Mouse (Mus musculus): ENCODE results near the gene Rmi2. TPM values are rescaled to one million over a fixed set of nuclear protein-coding genes. Genes with fewer than 3 reads are reported as not detected.

Rmi2 gene
- polyA plus RNA-seq, 1 experiment = 4.8 TPM

DNA sequence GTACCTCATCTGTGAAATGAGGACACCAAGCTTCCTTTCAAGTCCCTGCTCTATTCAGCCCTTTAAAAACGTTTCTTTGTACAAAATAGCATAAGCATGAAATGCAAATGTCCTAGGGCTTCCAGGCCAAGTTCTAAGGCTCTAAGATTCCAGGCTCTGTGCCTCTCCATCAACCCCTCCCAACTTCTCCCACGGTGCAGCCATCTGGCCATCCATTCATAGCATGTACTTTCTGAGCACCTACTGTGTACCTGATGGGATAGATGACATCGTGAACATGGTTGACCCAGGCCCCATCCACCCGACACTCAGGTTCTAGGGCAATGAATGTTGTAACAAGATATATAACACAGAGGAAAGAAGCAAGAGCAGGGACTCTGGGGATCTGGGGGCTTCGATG is 88.7 kb downstream of the Rmi2 start:
- TF ChIP-seq POLR2A (IDR thresholded peaks at IDR 0.05; ENCODE audit: borderline replicate concordance, control insufficient read depth, low read depth, low read length) (no peak), CTCF (IDR thresholded peaks at IDR 0.05; ENCODE audit: control insufficient read depth, insufficient read depth, low read length) (no peak)
- no peak overlapping the region for H3K4me3 ChIP-seq (replicated peaks; ENCODE audit: control insufficient read depth, low read depth, low read length)
- H3K4me1 ChIP-seq (ENCODE audit: control insufficient read depth, insufficient read depth, low read length) = peaks cover 1% of the 10 kb centered on the region; the same call in 1 of the 2 replicates
- 76% methylated on average over 5 of the region's 5 CpGs for WGBS
- no peak overlapping the region for H3K27ac ChIP-seq (ENCODE audit: control insufficient read depth, insufficient read depth, low read depth, low read length, poor library complexity)

DNA sequence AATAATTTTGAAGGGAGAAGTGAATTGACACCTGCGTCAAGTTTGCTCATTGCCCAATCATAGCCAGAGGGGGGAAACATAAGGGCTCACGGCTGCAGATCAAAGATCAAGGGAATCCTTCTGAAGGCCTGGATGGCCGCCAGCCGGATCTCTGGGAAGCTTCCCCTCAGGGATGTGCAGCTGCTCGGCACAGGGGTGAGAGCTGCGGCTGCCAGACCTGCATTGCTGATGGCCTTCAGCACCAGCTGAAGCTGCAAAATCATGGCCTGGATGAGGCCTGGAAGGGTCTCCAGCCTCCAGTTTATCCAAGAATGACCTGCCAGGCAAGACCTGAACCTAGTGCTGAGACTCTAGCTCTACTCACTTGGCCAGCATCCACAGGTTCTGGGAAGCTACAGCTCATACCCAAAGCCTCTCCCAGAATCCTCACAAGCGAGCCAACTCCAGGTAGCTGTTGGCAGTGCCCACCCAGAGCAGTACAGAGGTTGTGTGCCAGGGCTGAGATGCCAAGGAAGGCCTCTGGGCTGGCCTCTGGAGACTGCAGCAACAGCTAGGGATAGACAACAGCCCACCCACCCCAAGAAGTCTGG is 90.8 kb downstream of the Rmi2 start:
- Histone ChIP-seq H3K4me3 (replicated peaks; ENCODE audit: control insufficient read depth, low read depth, low read length) (no peak overlapping the region), H3K27ac (ENCODE audit: control insufficient read depth, insufficient read depth, low read depth, low read length, poor library complexity) (0 out of 2 replicates have a peak overlapping the region, but pooled peaks have one; percentile 10), H3K4me1 (ENCODE audit: control insufficient read depth, insufficient read depth, low read length) (peaks cover 5% of the 10 kb centered on the region; the same call in 1 of the 2 replicates)
- WGBS = 74% methylated on average over 7 of the region's 7 CpGs
- TF ChIP-seq POLR2A (IDR thresholded peaks at IDR 0.05; ENCODE audit: borderline replicate concordance, control insufficient read depth, low read depth, low read length) (no peak), CTCF (IDR thresholded peaks at IDR 0.05; ENCODE audit: control insufficient read depth, insufficient read depth, low read length) (no peak)

DNA sequence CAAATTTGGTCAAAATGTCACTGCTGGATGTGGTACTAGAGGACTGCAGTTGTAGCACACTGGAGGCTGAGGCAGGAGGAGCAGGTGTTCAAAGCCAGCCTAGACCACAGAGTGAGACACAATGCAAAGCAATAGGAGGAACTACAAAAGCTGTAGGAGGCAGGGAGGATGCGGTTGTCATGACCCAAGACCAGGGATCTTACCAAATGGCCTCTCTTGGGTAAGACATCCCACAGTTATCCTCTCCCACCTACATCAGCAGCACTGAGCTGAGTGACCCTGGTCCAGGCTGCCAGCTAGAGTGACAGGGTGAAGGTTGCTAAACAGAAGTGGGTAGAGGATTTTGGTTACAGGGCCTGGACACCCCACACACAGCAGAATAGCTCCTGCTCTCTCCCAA is 92.2 kb downstream of the Rmi2 start:
- no peak overlapping the region for H3K4me3 ChIP-seq (replicated peaks; ENCODE audit: control insufficient read depth, low read depth, low read length)
- WGBS = 47% methylated on average over 1 of the region's 1 CpGs
- H3K4me1 ChIP-seq (ENCODE audit: control insufficient read depth, insufficient read depth, low read length) = peaks cover 7% of the 10 kb centered on the region
- no peak for TF ChIP-seq POLR2A (IDR thresholded peaks at IDR 0.05; ENCODE audit: borderline replicate concordance, control insufficient read depth, low read depth, low read length)
- TF ChIP-seq CTCF (IDR thresholded peaks at IDR 0.05; ENCODE audit: control insufficient read depth, insufficient read depth, low read length) = no peak
- H3K27ac ChIP-seq (ENCODE audit: control insufficient read depth, insufficient read depth, low read depth, low read length, poor library complexity) = peak overlapping the region; percentile 15

DNA sequence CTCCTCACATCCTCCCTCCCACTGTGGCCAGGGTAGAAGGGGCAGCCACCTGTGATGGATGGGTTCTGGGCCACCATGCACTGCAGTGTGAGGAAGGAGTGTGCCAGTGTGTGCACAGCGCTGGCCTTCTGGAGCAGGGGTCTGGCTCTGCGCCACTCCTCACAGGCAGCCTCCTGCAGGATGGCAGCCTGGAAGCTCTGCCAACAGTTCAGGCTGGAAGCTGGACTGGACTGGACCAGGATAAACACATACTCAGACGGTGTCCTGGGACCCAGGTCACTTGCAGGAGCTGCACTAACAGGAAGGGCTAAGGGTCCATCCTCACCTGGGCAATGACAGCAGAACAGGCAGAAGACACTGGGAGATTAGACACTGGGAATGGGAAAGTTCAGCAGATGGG is 98.5 kb downstream of the Rmi2 start:
- WGBS = 86% methylated on average over 3 of the region's 3 CpGs
- TF ChIP-seq POLR2A (IDR thresholded peaks at IDR 0.05; ENCODE audit: borderline replicate concordance, control insufficient read depth, low read depth, low read length) = no peak
- TF ChIP-seq CTCF (IDR thresholded peaks at IDR 0.05; ENCODE audit: control insufficient read depth, insufficient read depth, low read length) = no peak
- H3K4me1 ChIP-seq (ENCODE audit: control insufficient read depth, insufficient read depth, low read length) = peaks cover 5% of the 10 kb centered on the region
- H3K27ac ChIP-seq (ENCODE audit: control insufficient read depth, insufficient read depth, low read depth, low read length, poor library complexity) = no peak overlapping the region
- H3K4me3 ChIP-seq (replicated peaks; ENCODE audit: control insufficient read depth, low read depth, low read length) = no peak overlapping the region

DNA sequence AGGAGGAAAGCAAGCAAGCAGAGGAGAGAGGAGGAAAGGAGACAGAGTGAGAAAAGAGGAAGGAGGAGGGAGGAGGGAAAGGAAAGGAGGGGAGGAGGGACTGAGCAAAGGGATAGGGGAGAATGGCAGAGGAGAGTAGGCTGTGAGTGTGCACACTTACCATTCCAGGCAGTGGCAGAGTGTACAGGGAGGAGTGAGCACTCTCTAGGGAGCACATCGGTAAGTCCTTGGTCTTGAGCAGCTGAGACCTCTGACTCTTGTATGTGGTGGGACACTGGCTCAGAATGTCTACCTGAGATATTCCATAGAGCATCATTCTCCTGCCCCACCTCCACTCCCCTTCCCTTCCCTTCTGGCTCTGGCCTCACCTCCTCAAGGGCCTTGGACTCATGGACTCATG is 99.2 kb downstream of the Rmi2 start:
- TF ChIP-seq POLR2A (IDR thresholded peaks at IDR 0.05; ENCODE audit: borderline replicate concordance, control insufficient read depth, low read depth, low read length) (no peak), CTCF (IDR thresholded peaks at IDR 0.05; ENCODE audit: control insufficient read depth, insufficient read depth, low read length) (no peak)
- 71% methylated on average over 1 of the region's 1 CpGs for WGBS
- Histone ChIP-seq H3K4me1 (ENCODE audit: control insufficient read depth, insufficient read depth, low read length) (peaks cover 7% of the 10 kb centered on the region), H3K4me3 (replicated peaks; ENCODE audit: control insufficient read depth, low read depth, low read length) (no peak overlapping the region), H3K27ac (ENCODE audit: control insufficient read depth, insufficient read depth, low read depth, low read length, poor library complexity) (no peak overlapping the region)

DNA sequence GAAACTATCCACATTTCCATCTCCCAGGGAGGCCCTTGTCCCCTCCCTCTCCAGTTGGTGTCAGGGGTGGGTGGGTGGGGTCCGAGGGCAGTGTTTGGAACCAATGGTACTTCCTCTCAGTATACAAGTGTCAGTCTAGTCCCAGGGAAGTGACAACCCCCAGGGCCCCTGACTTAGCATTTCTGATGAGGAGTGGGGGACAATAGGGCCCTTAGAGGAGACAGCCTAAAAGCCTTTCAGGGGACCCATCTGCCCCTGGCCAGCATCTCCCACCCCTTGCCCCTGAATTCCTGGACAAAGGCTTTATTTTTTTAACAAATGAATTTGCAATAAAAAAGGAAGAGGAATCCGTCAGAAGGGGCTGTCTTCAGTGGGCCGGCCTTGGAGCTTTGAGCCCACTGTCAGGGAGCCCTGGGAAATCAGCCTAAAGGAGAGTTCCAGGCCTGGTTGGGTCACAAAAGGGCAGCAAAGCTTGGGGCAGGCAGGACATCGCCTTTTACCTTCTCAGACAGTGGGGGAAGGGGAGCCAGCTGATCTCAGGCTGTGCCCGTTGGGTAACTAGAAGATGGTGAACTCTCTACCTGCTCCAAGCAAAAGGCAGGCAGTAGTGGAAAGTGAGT is 102.0 kb downstream of the Rmi2 start:
- WGBS = 65% methylated on average over 5 of the region's 5 CpGs
- TF ChIP-seq POLR2A (IDR thresholded peaks at IDR 0.05; ENCODE audit: borderline replicate concordance, control insufficient read depth, low read depth, low read length) (no peak), CTCF (IDR thresholded peaks at IDR 0.05; ENCODE audit: control insufficient read depth, insufficient read depth, low read length) (no peak)
- Histone ChIP-seq H3K27ac (ENCODE audit: control insufficient read depth, insufficient read depth, low read depth, low read length, poor library complexity) (peak overlapping the region; percentile 52), H3K4me3 (replicated peaks; ENCODE audit: control insufficient read depth, low read depth, low read length) (no peak overlapping the region), H3K4me1 (ENCODE audit: control insufficient read depth, insufficient read depth, low read length) (peaks cover 1% of the 10 kb centered on the region; the same call in 1 of the 2 replicates)

DNA sequence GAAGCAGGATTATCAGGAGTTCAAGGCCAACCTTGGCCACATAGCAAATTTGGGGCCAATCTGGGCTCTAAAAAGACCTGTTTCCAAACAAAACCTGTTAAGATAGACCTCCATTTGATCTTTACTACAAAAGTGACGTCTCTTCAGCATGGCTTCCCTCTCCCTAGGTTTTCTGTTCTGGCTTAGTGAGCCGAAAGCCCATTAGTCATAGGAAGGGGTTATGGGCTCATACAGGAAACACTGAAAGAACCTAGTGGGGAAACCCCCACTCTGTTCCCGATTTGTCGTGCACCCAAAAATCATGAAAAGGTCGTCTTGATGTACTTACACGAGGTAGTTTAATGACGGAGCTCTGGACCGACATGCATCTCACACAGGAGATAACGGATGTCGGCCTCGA is 102.6 kb downstream of the Rmi2 start:
- Histone ChIP-seq H3K4me3 (replicated peaks; ENCODE audit: control insufficient read depth, low read depth, low read length) (no peak overlapping the region), H3K27ac (ENCODE audit: control insufficient read depth, insufficient read depth, low read depth, low read length, poor library complexity) (peak overlapping the region; percentile 52), H3K4me1 (ENCODE audit: control insufficient read depth, insufficient read depth, low read length) (peaks cover 1% of the 10 kb centered on the region; the same call in 1 of the 2 replicates)
- TF ChIP-seq POLR2A (IDR thresholded peaks at IDR 0.05; ENCODE audit: borderline replicate concordance, control insufficient read depth, low read depth, low read length) = no peak
- TF ChIP-seq CTCF (IDR thresholded peaks at IDR 0.05; ENCODE audit: control insufficient read depth, insufficient read depth, low read length) = no peak
- WGBS = 56% methylated on average over 11 of the region's 11 CpGs

DNA sequence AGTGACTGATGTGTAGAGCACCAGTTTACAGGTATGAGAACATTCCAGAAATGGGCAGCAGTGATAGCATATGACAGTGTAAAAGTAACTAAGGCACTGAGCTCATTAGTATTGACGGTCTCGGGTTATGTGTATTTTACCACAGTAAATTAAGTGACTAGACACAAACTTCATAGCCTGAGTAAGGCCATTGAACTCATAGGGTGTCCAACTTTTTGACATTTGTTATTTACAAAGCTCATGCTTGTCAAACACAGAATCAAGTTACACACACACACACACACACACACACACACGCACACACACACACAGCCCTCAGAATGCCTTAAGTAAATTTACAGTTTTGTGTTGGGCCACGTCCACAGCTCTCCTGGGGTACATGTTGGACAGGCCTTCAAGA is 105.1 kb downstream of the Rmi2 start:
- H3K4me3 ChIP-seq (replicated peaks; ENCODE audit: control insufficient read depth, low read depth, low read length) = no peak overlapping the region
- H3K4me1 ChIP-seq (ENCODE audit: control insufficient read depth, insufficient read depth, low read length) = peaks cover 1% of the 10 kb centered on the region; the same call in 1 of the 2 replicates
- H3K27ac ChIP-seq (ENCODE audit: control insufficient read depth, insufficient read depth, low read depth, low read length, poor library complexity) = no peak overlapping the region
- WGBS = 83% methylated on average over 4 of the region's 4 CpGs
- TF ChIP-seq POLR2A (IDR thresholded peaks at IDR 0.05; ENCODE audit: borderline replicate concordance, control insufficient read depth, low read depth, low read length) = no peak
- no peak for TF ChIP-seq CTCF (IDR thresholded peaks at IDR 0.05; ENCODE audit: control insufficient read depth, insufficient read depth, low read length)
